14 mouse cellular contexts compared by ENCODE assay signal in the genomic region with DNA sequence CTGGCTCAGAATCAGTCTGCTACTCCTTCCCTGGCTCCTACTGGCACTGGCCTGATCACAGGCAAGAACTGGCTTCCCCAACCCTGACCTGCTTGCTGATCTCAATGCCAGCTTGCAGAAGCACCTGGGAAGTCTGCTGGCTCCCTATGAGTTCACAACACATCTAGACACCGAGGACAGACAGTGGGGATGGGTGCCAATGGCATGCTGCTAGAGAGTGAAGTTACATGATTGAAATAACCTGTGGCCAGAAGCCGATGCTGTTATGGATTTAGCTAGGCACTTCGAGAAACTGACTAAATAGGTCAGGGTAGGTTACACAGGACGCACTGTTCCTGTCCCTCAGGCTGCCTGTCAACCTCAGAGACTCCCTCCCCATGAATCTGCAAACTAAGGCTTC.
A peak's percentile ranks its signal among the peaks of the same experiment; 100 is the strongest.
DNase-seq lines count a peak whose midpoint lies in the region; ATAC-seq lines count a peak whose summit lies in the region.
"Had no signal": no experiment of that assay in that cellular context is flagged by ENCODE, and none has a peak within 500 bp of the region (broad histone marks: within the 10 kb centered on the region; RNA-seq: fewer than 3 reads in every experiment).

No protein-coding gene starts in this region.

- no peak overlapping the region for H3K4me3 ChIP-seq in heart, embryonic 13.5 days
- no peak overlapping the region for H3K4me3 ChIP-seq in forebrain, embryonic 16.5 days (replicated peaks; ENCODE audit: low read length)
- H3K4me3 ChIP-seq: forebrain, embryonic 13.5 days; hindbrain, embryonic 15.5 days; limb, embryonic 13.5 days; midbrain, embryonic 13.5 days had no signal

- H3K4me1 ChIP-seq in heart, embryonic 13.5 days: peaks cover 74% of the 10 kb centered on the region
- H3K4me1 ChIP-seq in forebrain, embryonic 16.5 days (replicated peaks; ENCODE audit: control insufficient read depth, insufficient read depth, low read length): peaks cover 53% of the 10 kb centered on the region

- no peak overlapping the region for H3K4me2 ChIP-seq in heart, embryonic 13.5 days
- no peak overlapping the region for H3K4me2 ChIP-seq in forebrain, embryonic 16.5 days (ENCODE audit: low read length)
- H3K4me2 ChIP-seq: forebrain, embryonic 13.5 days; hindbrain, embryonic 15.5 days; limb, embryonic 13.5 days; midbrain, embryonic 13.5 days had no signal

- ATAC-seq in heart, embryonic 13.5 days (ENCODE audit: extremely low read depth, insufficient number of reproducible peaks, low FRiP score, low TSS enrichment): no peak
- no peak for ATAC-seq in forebrain, embryonic 16.5 days
- ATAC-seq: forebrain, embryonic 13.5 days; liver, postnatal 0 days; midbrain, embryonic 13.5 days had no signal

- no peaks in the 10 kb centered on the region for H3K36me3 ChIP-seq in heart, embryonic 13.5 days
- no peaks in the 10 kb centered on the region for H3K36me3 ChIP-seq in forebrain, embryonic 16.5 days (ENCODE audit: control insufficient read depth, insufficient read depth)
- H3K36me3 ChIP-seq: hindbrain, embryonic 15.5 days; limb, embryonic 13.5 days; midbrain, embryonic 13.5 days had no signal

- no peak for DNase-seq in heart, postnatal 14 days
- peak; percentile 49 for DNase-seq in adipocyte (ENCODE audit: low spot score)
- peak; percentile 72 to 73 for DNase-seq in cerebellum, adult 18-20 months
- peak; percentile 39 for DNase-seq in fat pad, adult 2 months (ENCODE audit: extremely low read depth, low read depth, low spot score)
- DNase-seq in ovary, adult 18-20 months (ENCODE audit: low spot score): no peak
- DNase-seq: liver, postnatal 0 days; lung, postnatal 4 days; right cerebral cortex, postnatal 14 days had no signal

- H3K9ac ChIP-seq in heart, embryonic 13.5 days: peak overlapping the region; percentile 21; the same call in 1 of the 2 replicates
- no peak overlapping the region for H3K9ac ChIP-seq in forebrain, embryonic 16.5 days (replicated peaks; ENCODE audit: low read depth, low read length)
- H3K9ac ChIP-seq: forebrain, embryonic 13.5 days; hindbrain, embryonic 15.5 days; limb, embryonic 13.5 days; liver, postnatal 0 days; midbrain, embryonic 13.5 days had no signal

- no peak overlapping the region for H3K27ac ChIP-seq in heart, embryonic 13.5 days (replicated peaks)
- no peak overlapping the region for H3K27ac ChIP-seq in forebrain, embryonic 16.5 days (ENCODE audit: low read length)
- H3K27ac ChIP-seq: forebrain, embryonic 13.5 days had no signal

- intact Hi-C loops in heart, postnatal 14 days (cut with DNase I): no loop called here

- WGBS in heart, embryonic 13.5 days: 75% methylated on average over 4 of the region's 4 CpGs
- 79% methylated on average over 4 of the region's 4 CpGs for WGBS in forebrain, embryonic 16.5 days

- no peaks in the 10 kb centered on the region for H3K27me3 ChIP-seq in heart, embryonic 13.5 days (replicated peaks)
- no peaks in the 10 kb centered on the region for H3K27me3 ChIP-seq in forebrain, embryonic 16.5 days (replicated peaks; ENCODE audit: control insufficient read depth, insufficient read depth, low read length)
- H3K27me3 ChIP-seq: hindbrain, embryonic 15.5 days; limb, embryonic 13.5 days; midbrain, embryonic 13.5 days had no signal

- no peaks in the 10 kb centered on the region for H3K9me3 ChIP-seq in heart, embryonic 13.5 days
- no peaks in the 10 kb centered on the region for H3K9me3 ChIP-seq in forebrain, embryonic 16.5 days (ENCODE audit: control insufficient read depth, low read length)
- H3K9me3 ChIP-seq: forebrain, embryonic 13.5 days; hindbrain, embryonic 15.5 days; limb, embryonic 13.5 days; midbrain, embryonic 13.5 days had no signal

Comparison
In these comparisons a context has a peak if more than half of its experiments do, and no peak if none do; other contexts are left out.
1. DNase-seq: peak in adipocyte (single experiment), cerebellum, adult 18-20 months (2 of 2) and fat pad, adult 2 months (single experiment); none in heart, postnatal 14 days (0 of 2) and ovary, adult 18-20 months (single experiment).